Mouse (Mus musculus) MEL (cell line): Measurements from ENCODE around the gene Cdkal1.

Source experiments
- CHD2 ChIP-seq: IDR thresholded peaks from 2 replicates; pipeline ENCODE4 v1.6.1; 2011; ENCODE audit warnings: low read length, improper control_type of control experiment
- ETS1 ChIP-seq: IDR thresholded peaks from 2 replicates; pipeline ENCODE4 v1.6.1; 2012; ENCODE audit warnings: low read depth, mild to moderate bottlenecking, inconsistent platforms, low read length, improper control_type of control experiment, moderate library complexity
- GATA1 ChIP-seq: IDR thresholded peaks from 2 replicates; pipeline ENCODE4 v1.6.1; 2011; ENCODE audit warnings: low read depth, low read length, improper control_type of control experiment
- MEF2A ChIP-seq: IDR thresholded peaks from 2 replicates; pipeline ENCODE4 v1.6.1; 2014; ENCODE audit warnings: low read depth, mild to moderate bottlenecking, inconsistent platforms, low read length, improper control_type of control experiment; ENCODE audit not compliant: poor library complexity, insufficient replicate concordance, severe bottlenecking; ENCODE audit errors: extremely low read depth
- NELFE ChIP-seq: IDR thresholded peaks from 2 replicates; pipeline ENCODE4 v1.6.1; 2011; ENCODE audit warnings: low read depth, low read length, improper control_type of control experiment
- ZMIZ1 ChIP-seq: IDR thresholded peaks from 2 replicates; pipeline ENCODE4 v1.6.1; 2012; ENCODE audit warnings: low read depth, mild to moderate bottlenecking, inconsistent platforms, low read length, improper control_type of control experiment, moderate library complexity

- TF ChIP-seq GATA1 (no peak), ZMIZ1 (no peak), MEF2A (no peak), ETS1 (no peak), NELFE (no peak), CHD2 (no peak)
These were observed 444.3 kb downstream of the Cdkal1 start for GRCm38 (mm10) chr13:29411176-29411575.
